In genomic region chr11:96830539-96831216, GRCm38 (mm10) we compare ENCODE assay signal across 7 mouse cellular contexts. TPM values are rescaled to one million over a fixed set of nuclear protein-coding genes. Genes with fewer than 3 reads are reported as not detected.
A peak's percentile ranks its signal among the peaks of the same experiment; 100 is the strongest.
DNase-seq lines count a peak whose midpoint lies in the region; ATAC-seq and TF ChIP-seq lines count a peak whose summit lies in the region.

No protein-coding gene starts in this region.

- no peaks in the 10 kb centered on the region for H3K27me3 ChIP-seq in lung, embryonic 16.5 days (ENCODE audit: control insufficient read depth, insufficient read depth, low read depth, low read length)
- H3K27me3 ChIP-seq in limb, embryonic 11.5 days (ENCODE audit: control insufficient read depth, insufficient read depth, low read length), result no peaks in the 10 kb centered on the region
- H3K27me3 ChIP-seq in small intestine, adult 2 months (ENCODE audit: control insufficient read depth, insufficient read depth, low read length), result no peaks in the 10 kb centered on the region

- peak overlapping the region; percentile 94 for H3K27ac ChIP-seq in lung, embryonic 16.5 days (ENCODE audit: low read length)
- peak overlapping the region; percentile 92 for H3K27ac ChIP-seq in embryonic fibroblast, embryonic 13.5 days (ENCODE audit: insufficient read depth, low read length)
- H3K27ac ChIP-seq in limb, embryonic 11.5 days (replicated peaks; ENCODE audit: low read depth, low read length), result peak overlapping the region; percentile 79
- peak overlapping the region; percentile 90 for H3K27ac ChIP-seq in small intestine, adult 2 months (ENCODE audit: insufficient read depth, low read depth, low read length)

- H3K9me3 ChIP-seq in lung, embryonic 16.5 days (ENCODE audit: control insufficient read depth, low read length), result no peaks in the 10 kb centered on the region
- no peaks in the 10 kb centered on the region for H3K9me3 ChIP-seq in limb, embryonic 11.5 days (ENCODE audit: control insufficient read depth, low read length)

- H3K4me3 ChIP-seq in lung, embryonic 16.5 days (ENCODE audit: low read length), result peak overlapping the region; percentile 75
- peak overlapping the region; percentile 69 for H3K4me3 ChIP-seq in embryonic fibroblast, embryonic 13.5 days (ENCODE audit: insufficient read depth, low read length)
- H3K4me3 ChIP-seq in limb, embryonic 11.5 days (ENCODE audit: low read depth, low read length), result peak overlapping the region; percentile 77
- H3K4me3 ChIP-seq in small intestine, adult 2 months (ENCODE audit: low read depth, low read length), result peak overlapping the region; percentile 83

- no peak for DNase-seq in lung, postnatal 10 days
- no peak for DNase-seq in limb, embryonic 11.5 days (ENCODE audit: low spot score)
- no peak for DNase-seq in right cerebral cortex, adult 18-20 months
- no peak for DNase-seq in adrenal gland, adult 8-10 months

- H3K4me2 ChIP-seq in lung, embryonic 16.5 days (ENCODE audit: low read depth, low read length), result peak overlapping the region; percentile 64
- H3K4me2 ChIP-seq in limb, embryonic 11.5 days (ENCODE audit: low read depth, severe bottlenecking), result peak overlapping the region; percentile 51

- peaks cover 35% of the 10 kb centered on the region for H3K4me1 ChIP-seq in lung, embryonic 16.5 days (replicated peaks; ENCODE audit: control insufficient read depth, insufficient read depth, low read length)
- H3K4me1 ChIP-seq in embryonic fibroblast, embryonic 13.5 days (ENCODE audit: control insufficient read depth, insufficient read depth, low read length), result peaks cover 7% of the 10 kb centered on the region
- peaks cover 9% of the 10 kb centered on the region; the same call in 1 of the 2 replicates for H3K4me1 ChIP-seq in limb, embryonic 11.5 days (ENCODE audit: control insufficient read depth, insufficient read depth, low read length)
- peaks cover 10% of the 10 kb centered on the region for H3K4me1 ChIP-seq in small intestine, adult 2 months (ENCODE audit: control insufficient read depth, insufficient read depth, insufficient read length, low read length)

- ATAC-seq in lung, embryonic 16.5 days (ENCODE audit: low read depth), result no peak
- ATAC-seq in limb, embryonic 11.5 days (ENCODE audit: insufficient number of reproducible peaks, low FRiP score, low TSS enrichment, low read depth), result no peak

- peak overlapping the region; percentile 78 for H3K9ac ChIP-seq in lung, embryonic 16.5 days (ENCODE audit: low read length)
- peak overlapping the region; percentile 62 for H3K9ac ChIP-seq in limb, embryonic 11.5 days (ENCODE audit: low read length)

- 12% methylated on average over 13 of the region's 13 CpGs for WGBS in lung, embryonic 16.5 days
- 25% methylated on average over 13 of the region's 13 CpGs for WGBS in limb, embryonic 11.5 days
- WGBS in small intestine, adult 2 months, result 8% methylated on average over 13 of the region's 13 CpGs

- peaks cover 5% of the 10 kb centered on the region; the same call in 1 of the 2 replicates for H3K36me3 ChIP-seq in lung, embryonic 16.5 days (ENCODE audit: control insufficient read depth, insufficient read depth, low read length)
- H3K36me3 ChIP-seq in limb, embryonic 11.5 days (ENCODE audit: control insufficient read depth, insufficient read depth, low read length), result no peaks in the 10 kb centered on the region; the same call in 1 of the 2 replicates
- peaks cover 8% of the 10 kb centered on the region for H3K36me3 ChIP-seq in small intestine, adult 2 months (ENCODE audit: control insufficient read depth, insufficient read depth, low read length)

- no peak for TF ChIP-seq CTCF in embryonic fibroblast, embryonic 13.5 days (IDR thresholded peaks at IDR 0.05; ENCODE audit: borderline replicate concordance, insufficient read depth, low read length)
- no peak for TF ChIP-seq CTCF in small intestine, adult 2 months (IDR thresholded peaks at IDR 0.05; ENCODE audit: extremely low read depth, insufficient read length, insufficient replicate concordance, low read depth, low read length)

- peak; percentile 33 for TF ChIP-seq POLR2A in embryonic fibroblast, embryonic 13.5 days (IDR thresholded peaks at IDR 0.05; ENCODE audit: low read depth, low read length)
- TF ChIP-seq POLR2A in small intestine, adult 2 months (IDR thresholded peaks at IDR 0.05; ENCODE audit: low read depth, low read length), result no peak

RNA-seq across cellular contexts. Expression of gene Nfe2l1, which starts 0.9 kb away (rescaled TPM):
- 68.2 and 68.8 TPM in 2 replicates for polyA plus RNA-seq in lung, embryonic 16.5 days (2015; fragmentation: Nextera tagmentation; extraction: Ambion mirVana)
- polyA plus RNA-seq in embryonic fibroblast, embryonic 13.5 days (2011; ENCODE audit: insufficient read length, low read depth, missing spikeins), result 370 and 371 TPM in 2 replicates
- polyA plus RNA-seq in limb, embryonic 11.5 days (2014; fragmentation: Nextera tagmentation; extraction: Ambion mirVana), result 30.1 and 33.7 TPM in 2 replicates
- polyA plus RNA-seq in small intestine, adult 2 months (2012; rRNA removed), result 36.1 and 87.5 TPM in 2 replicates
- total RNA-seq in adrenal gland, adult 8-10 months (2022), result 100 to 1,000 TPM; 460 to 743 (median 603) TPM

RNA-seq across cellular contexts. Expression of gene Copz2, which starts 19.0 kb away (rescaled TPM):
- 131 and 135 TPM in 2 replicates for polyA plus RNA-seq in lung, embryonic 16.5 days (2015; fragmentation: Nextera tagmentation; extraction: Ambion mirVana)
- polyA plus RNA-seq in embryonic fibroblast, embryonic 13.5 days (2011; ENCODE audit: insufficient read length, low read depth, missing spikeins), result 172 and 187 TPM in 2 replicates
- 53.8 and 56.8 TPM in 2 replicates for polyA plus RNA-seq in limb, embryonic 11.5 days (2014; fragmentation: Nextera tagmentation; extraction: Ambion mirVana)
- polyA plus RNA-seq in small intestine, adult 2 months (2012; rRNA removed), result 4.7 and 9.5 TPM in 2 replicates
- 10 to 100 TPM; 60.6 to 73.0 (median 64.0) TPM for total RNA-seq in adrenal gland, adult 8-10 months (2022)

RNA-seq across cellular contexts. Expression of gene Cbx1, which starts 41.8 kb away (rescaled TPM):
- polyA plus RNA-seq in lung, embryonic 16.5 days (2015; fragmentation: Nextera tagmentation; extraction: Ambion mirVana), result 100 and 102 TPM in 2 replicates
- polyA plus RNA-seq in embryonic fibroblast, embryonic 13.5 days (2011; ENCODE audit: insufficient read length, low read depth, missing spikeins), result 61.1 and 90.9 TPM in 2 replicates
- polyA plus RNA-seq in limb, embryonic 11.5 days (2014; fragmentation: Nextera tagmentation; extraction: Ambion mirVana), result 172 and 179 TPM in 2 replicates
- 11.8 and 18.1 TPM in 2 replicates for polyA plus RNA-seq in small intestine, adult 2 months (2012; rRNA removed)
- 10 to 100 TPM; 63.6 to 80.2 (median 78.0) TPM for total RNA-seq in adrenal gland, adult 8-10 months (2022)

RNA-seq across cellular contexts. Expression of gene Snx11, which starts 53.3 kb away (rescaled TPM):
- 15.4 and 16.6 TPM in 2 replicates for polyA plus RNA-seq in lung, embryonic 16.5 days (2015; fragmentation: Nextera tagmentation; extraction: Ambion mirVana)
- 31.1 and 32.5 TPM in 2 replicates for polyA plus RNA-seq in embryonic fibroblast, embryonic 13.5 days (2011; ENCODE audit: insufficient read length, low read depth, missing spikeins)
- 10.3 and 11.3 TPM in 2 replicates for polyA plus RNA-seq in limb, embryonic 11.5 days (2014; fragmentation: Nextera tagmentation; extraction: Ambion mirVana)
- 9.8 and 13.2 TPM in 2 replicates for polyA plus RNA-seq in small intestine, adult 2 months (2012; rRNA removed)
- total RNA-seq in adrenal gland, adult 8-10 months (2022), result 10 to 100 TPM; 28.7 to 59.2 (median 36.3) TPM
